Mouse (Mus musculus) forelimb bud, embryonic 11.5 days (tissue): ENCODE results near the gene Slc16a13.
A peak's percentile ranks its signal among the peaks of the same experiment; 100 is the strongest.
"Not testable (repeated sequence)": the region's sequence is repeated elsewhere in the genome, so short reads cannot be mapped to it uniquely, and the experiment has no call there.

Experiments used
- DNase-seq: peaks from one replicate; pipeline ENCODE4 v3.0.0-alpha.2; 2012; ENCODE audit warnings: low read depth, low spot score

Slc16a13 gene

DNA sequence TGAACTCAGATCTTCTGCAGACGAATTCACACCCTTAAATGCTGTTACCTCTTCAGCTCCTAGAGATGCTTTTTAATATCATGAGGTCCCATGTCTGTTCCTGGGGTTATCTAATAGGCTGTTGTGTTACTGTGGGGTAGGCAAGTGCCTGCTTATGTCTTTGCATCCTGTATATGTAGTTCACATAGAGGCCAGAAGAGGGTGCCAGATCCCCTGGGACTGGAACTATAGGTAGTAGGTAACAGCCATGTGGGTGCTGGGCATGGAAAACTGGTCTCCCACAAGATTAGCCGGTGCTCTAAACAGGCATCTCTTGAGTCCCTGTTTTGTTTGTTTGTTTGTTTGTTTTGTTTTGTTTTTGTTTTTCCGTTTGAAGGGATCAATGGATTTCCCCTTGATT is 49.0 kb downstream of the Slc16a13 start:
- DNase-seq, result peak; percentile 31

DNA sequence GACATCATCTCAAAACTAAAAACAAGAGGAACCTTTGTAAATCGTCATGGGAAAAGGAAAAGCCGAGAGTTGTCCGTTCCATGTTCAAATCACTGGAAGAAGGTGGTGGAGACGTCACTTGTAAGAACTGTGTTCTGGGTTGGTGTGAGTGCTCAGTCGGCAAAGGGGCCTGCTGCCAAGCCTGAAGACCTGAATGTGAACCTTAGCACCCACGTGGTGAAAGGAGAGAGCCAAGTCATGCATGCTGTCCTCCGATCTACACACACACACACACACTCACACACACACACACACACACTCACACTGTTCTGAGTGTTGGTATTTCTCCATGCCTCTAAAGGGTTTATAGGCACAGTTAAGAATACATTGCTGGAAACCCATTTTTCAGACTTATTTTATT is 49.7 kb downstream of the Slc16a13 start:
- no peak for DNase-seq

DNA sequence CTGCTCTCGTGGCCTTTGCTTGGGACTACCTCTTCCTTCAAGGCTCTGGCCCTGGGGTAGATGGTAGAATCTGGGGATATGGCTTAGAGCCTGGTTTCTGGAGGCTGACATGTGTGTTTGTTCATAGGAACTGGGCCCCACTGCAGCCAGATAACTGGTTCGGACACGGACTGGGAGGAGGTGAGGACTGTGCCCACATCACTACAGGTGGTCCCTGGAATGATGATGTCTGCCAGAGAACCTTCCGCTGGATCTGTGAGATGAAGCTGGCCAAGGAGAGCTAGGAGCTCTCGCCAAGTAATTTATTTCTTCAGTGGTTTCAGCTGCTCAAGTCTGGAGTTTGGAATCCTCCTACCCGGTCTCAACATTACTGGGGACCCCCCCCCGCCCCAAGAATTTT is 50.6 kb downstream of the Slc16a13 start:
- no peak for DNase-seq

DNA sequence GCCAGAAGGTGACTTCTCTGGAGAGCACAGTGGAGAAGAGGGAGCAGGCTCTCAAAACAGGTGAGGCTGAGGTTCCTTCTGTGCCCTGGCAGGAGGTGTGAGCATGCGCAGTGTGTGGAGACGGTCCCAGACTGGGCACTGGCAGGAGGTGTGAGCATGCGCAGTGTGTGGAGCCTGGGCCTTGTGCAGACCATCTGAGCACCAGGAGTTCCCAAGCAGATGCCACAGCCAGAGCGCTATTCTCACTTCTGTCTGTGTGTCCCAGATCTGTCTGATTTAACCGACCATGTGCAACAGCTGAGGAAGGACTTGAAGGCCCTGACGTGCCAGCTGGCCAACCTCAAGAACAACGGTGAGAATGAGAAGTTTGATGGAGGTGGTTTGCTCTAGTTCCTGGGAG is 51.4 kb downstream of the Slc16a13 start:
- DNase-seq, result not testable (repeated sequence)

DNA sequence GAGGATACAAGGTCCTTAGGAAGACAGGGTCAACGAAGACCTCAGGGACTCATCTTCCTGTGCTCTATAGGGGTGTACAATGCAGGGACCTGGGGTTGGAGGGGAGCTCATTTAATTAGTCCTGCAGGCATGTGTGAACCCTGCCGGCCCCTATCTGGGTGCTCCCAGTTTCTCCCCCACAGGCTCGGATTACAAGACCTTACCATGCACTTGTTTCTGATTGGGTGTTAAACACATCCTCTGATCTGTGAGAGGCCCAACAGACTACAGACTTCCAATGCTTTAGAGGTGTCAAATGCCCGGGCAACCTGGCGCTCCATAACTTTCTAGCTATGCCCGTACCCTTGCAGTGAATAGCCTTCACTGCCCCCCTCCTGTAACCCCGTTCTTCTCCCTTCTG is 52.7 kb downstream of the Slc16a13 start:
- DNase-seq, result no peak
